Mouse (Mus musculus) liver, adult (tissue): ENCODE data around the gene Sart3.
A peak's percentile ranks its signal among the peaks of the same experiment; 100 is the strongest.

ENCODE experiments used
- GATA4 ChIP-seq: IDR thresholded peaks from 2 replicates; pipeline ENCODE4 v1.6.1; 2014; ENCODE audit warnings: mild to moderate bottlenecking, low read length; ENCODE audit not compliant: insufficient replicate concordance

Sart3 gene

GRCm38 (mm10) chr5:113797149-113797882, 25.0 kb upstream of the Sart3 start:
- TF ChIP-seq GATA4 = no peak

GRCm38 (mm10) chr5:113796401-113797148, 24.3 kb upstream of the Sart3 start:
- no peak for TF ChIP-seq GATA4

GRCm38 (mm10) chr5:113791197-113792095, 19.1 kb upstream of the Sart3 start:
- TF ChIP-seq GATA4 = peak; percentile 79

- TF ChIP-seq GATA4 = no peak
Observed at GRCm38 (mm10) chr5:113790453-113791196, 18.3 kb upstream of the Sart3 start.

GRCm38 (mm10) chr5:113789075-113789788, 16.9 kb upstream of the Sart3 start:
- no peak for TF ChIP-seq GATA4

- no peak for TF ChIP-seq GATA4
Observed at GRCm38 (mm10) chr5:113788645-113789044, 16.3 kb upstream of the Sart3 start.

GRCm38 (mm10) chr5:113786985-113787384, 14.7 kb upstream of the Sart3 start:
- no peak for TF ChIP-seq GATA4

- no peak for TF ChIP-seq GATA4
Observed at GRCm38 (mm10) chr5:113783581-113784001, 11.3 kb upstream of the Sart3 start.

GRCm38 (mm10) chr5:113782624-113783023, 10.3 kb upstream of the Sart3 start:
- TF ChIP-seq GATA4 = no peak

- no peak for TF ChIP-seq GATA4
Observed at GRCm38 (mm10) chr5:113781875-113782274, 9.6 kb upstream of the Sart3 start.

- no peak for TF ChIP-seq GATA4
Observed at GRCm38 (mm10) chr5:113781254-113781653, 8.9 kb upstream of the Sart3 start.

- no peak for TF ChIP-seq GATA4
Observed at GRCm38 (mm10) chr5:113780763-113781162, 8.5 kb upstream of the Sart3 start.

- no peak for TF ChIP-seq GATA4
Observed at GRCm38 (mm10) chr5:113780082-113780752, 7.9 kb upstream of the Sart3 start.
